Mouse (Mus musculus) kidney, postnatal 4 days (tissue): Measurements from ENCODE around the gene Dnali1.
A peak's percentile ranks its signal among the peaks of the same experiment; 100 is the strongest.

ENCODE experiments used
- DNase-seq, 2 experiments: peaks; one replicate each; pipeline ENCODE4 v3.0.0; 2021; ENCODE audit warnings: mixed read lengths in 2 of 2

The Dnali1 gene

GRCm38 (mm10) chr4:125065517-125066307 lies at the start of gene Dnali1:
Gene Dnali1 (minus strand): TSS chr4:125065703.
- peak; percentile 72 to 78 for DNase-seq

DNA sequence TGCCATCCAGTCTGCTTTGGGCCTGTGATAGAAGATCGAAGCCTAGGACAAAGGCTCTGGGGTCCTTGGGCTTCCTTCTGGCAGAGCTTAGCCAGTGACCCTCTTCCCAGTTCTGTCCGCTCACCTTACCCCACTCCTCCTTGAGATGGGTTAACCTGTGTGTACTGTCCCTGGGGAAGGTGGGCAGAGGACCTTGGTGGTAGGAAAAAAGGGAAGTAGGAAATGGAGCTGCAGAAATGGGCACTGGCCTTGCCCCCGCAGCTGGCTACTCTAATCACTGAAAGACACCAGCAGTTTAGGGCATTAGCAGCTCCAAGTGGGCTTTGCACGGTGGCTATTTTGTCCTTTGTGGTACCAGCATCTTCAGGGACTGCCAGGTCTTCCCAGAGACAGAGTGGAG lies 49.6 kb upstream of the Dnali1 start:
- DNase-seq, result no peak

GRCm38 (mm10) chr4:125114638-125115037 lies 49.1 kb upstream of the Dnali1 start:
- peak; percentile 93 for DNase-seq

DNA sequence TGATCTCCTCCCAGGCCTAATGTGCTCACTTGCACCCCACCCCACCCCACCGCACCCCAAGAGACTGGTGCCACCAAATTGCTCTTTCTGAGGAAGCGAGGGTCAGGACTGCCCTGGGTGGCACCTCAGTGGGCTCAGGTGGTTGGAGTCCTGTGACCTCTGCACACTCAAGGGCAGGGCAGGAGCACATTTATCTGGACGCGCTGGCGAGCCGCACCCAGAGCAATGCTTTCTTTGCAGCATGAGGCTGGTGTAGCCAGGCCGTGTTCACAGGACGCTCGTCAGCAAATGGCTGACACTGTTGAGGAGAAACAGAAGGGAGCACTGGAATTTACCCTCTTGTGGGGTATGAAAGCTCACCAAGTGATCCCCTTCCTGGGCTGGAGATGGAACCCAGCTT lies 39.9 kb upstream of the Dnali1 start:
- no peak for DNase-seq

DNA sequence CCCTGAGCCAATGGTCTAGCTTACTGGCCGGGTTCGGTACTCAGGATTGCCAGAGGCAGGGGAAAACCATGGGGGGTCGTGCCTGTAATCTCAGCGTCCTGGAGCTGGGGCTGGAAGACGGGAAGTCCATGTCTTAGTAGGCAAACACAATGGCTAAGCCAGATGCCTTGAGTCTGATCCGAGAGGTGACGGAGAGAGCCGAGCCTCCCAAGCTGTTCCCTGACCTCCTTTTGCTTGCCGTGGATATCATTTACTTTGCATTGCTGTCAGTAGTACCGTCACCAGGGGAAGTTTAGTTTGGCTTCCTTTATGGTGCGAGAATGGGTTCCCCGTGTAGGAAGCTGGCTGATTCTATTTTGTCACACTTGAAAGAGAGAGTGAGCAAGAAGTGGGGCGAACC lies 35.8 kb upstream of the Dnali1 start:
- no peak for DNase-seq

GRCm38 (mm10) chr4:125099458-125099857 lies 34.0 kb upstream of the Dnali1 start:
- DNase-seq, result peak; percentile 92 to 93

GRCm38 (mm10) chr4:125097412-125097811 lies 31.9 kb upstream of the Dnali1 start:
- DNase-seq, result no peak

DNA sequence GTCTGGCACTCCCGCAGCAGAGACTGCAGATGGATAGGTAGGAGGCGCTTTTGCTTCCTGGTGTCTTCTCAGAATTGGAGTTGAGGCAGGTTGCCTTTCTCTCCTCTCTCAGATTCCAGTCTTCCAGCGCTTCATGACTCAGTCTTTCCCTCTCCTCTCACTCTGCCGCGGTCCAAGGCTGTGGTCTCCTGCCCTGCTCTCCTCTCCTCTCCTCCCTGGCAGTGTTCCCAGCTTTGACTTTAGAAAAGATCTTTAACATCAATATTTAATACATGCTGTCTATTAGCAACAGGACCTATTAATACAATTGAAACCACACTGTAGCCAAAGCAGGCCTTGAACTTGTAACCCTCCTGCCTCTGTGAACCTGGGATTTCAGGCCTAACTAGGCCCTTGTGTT lies 30.6 kb upstream of the Dnali1 start:
- no peak for DNase-seq

GRCm38 (mm10) chr4:125093031-125093430 lies 27.5 kb upstream of the Dnali1 start:
- DNase-seq, result no peak

- peak; percentile 84 to 91 for DNase-seq
These were observed 19.9 kb upstream of the Dnali1 start for GRCm38 (mm10) chr4:125085346-125085841.

GRCm38 (mm10) chr4:125084403-125085345 lies 19.2 kb upstream of the Dnali1 start, which contains the start of gene Meaf6:
Gene Meaf6 (plus strand): TSS chr4:125085134.
- DNase-seq, result peak; percentile 93 to 95

GRCm38 (mm10) chr4:125078698-125079097 lies 13.2 kb upstream of the Dnali1 start:
- DNase-seq, result no peak

GRCm38 (mm10) chr4:125077700-125078099 lies 12.2 kb upstream of the Dnali1 start:
- DNase-seq, result no peak

DNA sequence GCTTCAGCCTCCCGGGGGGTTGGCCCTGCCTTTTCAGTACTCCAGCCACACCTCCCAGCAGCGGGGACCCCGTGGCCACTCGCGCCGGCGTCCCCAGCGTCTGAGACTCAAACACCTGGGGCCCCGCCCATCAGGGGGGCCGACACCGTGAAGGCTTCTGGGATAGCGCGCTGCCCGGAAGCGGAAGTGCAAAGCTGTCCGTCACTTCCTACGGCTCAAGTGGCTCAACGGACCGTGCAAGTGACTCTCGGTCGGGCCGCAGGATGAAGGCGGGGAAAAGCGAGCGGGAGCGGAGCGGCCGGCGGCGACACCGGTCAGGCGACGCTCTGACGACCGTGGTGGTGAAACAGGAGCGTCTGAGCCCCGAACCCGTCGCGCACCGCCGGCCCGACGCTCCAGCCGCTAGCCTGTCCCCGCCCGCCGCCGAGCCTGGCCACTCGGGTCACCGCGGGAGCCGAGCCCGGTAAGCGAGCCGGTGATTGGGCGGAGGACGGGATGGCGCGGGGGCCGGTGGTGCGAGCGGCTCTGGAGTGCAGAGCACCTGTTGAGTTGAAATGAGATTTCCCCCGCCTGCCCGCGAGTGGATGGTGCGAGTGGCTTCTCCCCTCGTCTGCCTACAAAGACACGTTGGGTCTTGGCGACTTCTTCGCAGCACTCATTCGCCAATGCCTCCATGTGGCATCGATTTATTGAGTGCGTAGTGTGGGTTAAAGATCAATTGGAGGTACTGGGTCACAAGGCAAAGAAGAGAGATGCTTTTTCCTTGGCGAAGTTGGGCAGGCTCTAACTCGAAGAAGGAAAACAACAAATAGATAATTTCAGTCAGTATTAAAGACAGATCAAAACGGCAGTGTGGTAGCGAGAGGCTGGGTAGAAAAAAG lies 1.2 kb upstream of the Dnali1 start, which contains the start of gene Snip1:
Gene Snip1 (plus strand): TSS at position 183 of the 881 bp plus-strand sequence.
- peak; percentile 94 to 96 for DNase-seq

DNA sequence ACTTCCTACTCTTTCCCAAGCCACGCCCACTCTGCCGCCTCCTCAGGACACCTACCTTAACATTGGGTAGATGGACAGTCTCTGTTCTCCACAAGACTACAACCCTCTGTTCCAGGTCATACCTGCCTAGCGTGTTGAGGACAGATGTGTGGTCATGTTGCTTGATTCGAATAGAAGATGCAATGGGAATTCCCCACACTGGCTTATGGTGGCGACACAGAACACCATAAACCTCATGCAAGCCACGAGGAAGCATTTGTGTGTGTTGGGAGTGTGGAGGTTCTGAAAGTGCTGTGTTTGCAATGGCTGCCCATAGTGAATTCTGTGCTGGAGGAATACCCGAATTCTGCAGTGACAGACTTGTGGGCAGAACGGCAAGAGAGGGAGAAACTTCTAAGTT lies 1.7 kb downstream of the Dnali1 start:
- no peak for DNase-seq

GRCm38 (mm10) chr4:125059025-125059424 lies 6.5 kb downstream of the Dnali1 start:
- DNase-seq, result peak; percentile 82 to 87

- no peak for DNase-seq
These were observed 7.5 kb downstream of the Dnali1 start for GRCm38 (mm10) chr4:125058033-125058432.

DNA sequence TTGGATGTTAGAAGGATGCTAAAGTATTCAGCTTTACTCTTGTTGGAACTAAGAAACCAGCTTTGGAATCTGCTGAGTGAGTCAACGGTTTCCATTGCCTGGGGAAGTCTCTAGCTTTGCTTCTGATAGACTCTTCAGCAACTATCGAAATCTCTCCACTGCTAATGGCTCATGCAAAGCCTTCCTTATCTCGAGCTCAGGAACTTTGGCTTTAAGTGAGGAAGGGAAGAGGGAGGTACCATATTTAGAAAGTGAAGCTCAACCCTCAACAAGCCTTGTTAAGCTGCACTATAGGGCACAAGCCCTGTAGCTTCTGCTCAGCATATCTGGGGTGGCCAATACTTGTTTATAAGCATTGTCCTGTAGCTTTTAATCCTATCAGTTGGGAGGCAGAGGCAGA lies 8.2 kb downstream of the Dnali1 start:
- DNase-seq, result no peak

DNA sequence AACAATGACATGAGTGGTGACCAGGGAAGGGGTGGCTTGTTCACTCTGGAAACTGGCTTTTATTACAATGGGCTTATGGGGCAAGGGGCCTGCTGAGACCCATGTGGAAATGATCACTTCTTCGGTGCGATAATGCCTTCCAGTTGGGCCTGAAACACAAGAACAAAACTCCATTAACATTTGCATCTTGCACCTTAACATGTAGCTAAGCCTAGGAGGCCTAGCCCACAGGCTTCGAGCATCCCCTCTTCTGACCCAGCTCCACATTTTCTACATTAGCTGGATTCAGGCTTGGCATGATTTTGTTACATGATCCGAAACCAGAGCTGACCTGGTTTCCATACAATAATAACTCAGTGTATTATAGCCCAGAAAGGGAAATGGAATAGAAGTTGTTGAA lies 9.0 kb downstream of the Dnali1 start:
- no peak for DNase-seq

GRCm38 (mm10) chr4:125055385-125055784 lies 10.1 kb downstream of the Dnali1 start:
- no peak for DNase-seq

GRCm38 (mm10) chr4:125044454-125044853 lies 21.0 kb downstream of the Dnali1 start:
- DNase-seq, result no peak

GRCm38 (mm10) chr4:125034341-125034740 lies 31.2 kb downstream of the Dnali1 start:
- DNase-seq, result no peak
